Mouse (Mus musculus): ENCODE measurements around the gene Tnr. TPM values are rescaled to one million over a fixed set of nuclear protein-coding genes. Genes with fewer than 3 reads are reported as not detected.

Gene Tnr
- total and polyA plus RNA-seq, 3 experiments: not detected

GRCm38 (mm10) chr1:159596640-159597039 is 73.1 kb downstream of the Tnr start:
- Histone ChIP-seq H3K9me3 (replicated peaks; ENCODE audit: low read length) (no peaks in the 10 kb centered on the region), H3K36me3 (replicated peaks in 1 of 2; ENCODE audit: control insufficient read depth in 1 of 2, insufficient read depth in 1 of 2, low read length in 1 of 2) (no peaks in the 10 kb centered on the region), H3K27ac (ENCODE audit: insufficient read depth, low read depth) (no peak overlapping the region), H3K9ac (ENCODE audit: insufficient read depth, low read depth) (no peak overlapping the region), H3K27me3 (replicated peaks) (peaks cover 89% of the 10 kb centered on the region), H3K4me3 (replicated peaks in 1 of 3; ENCODE audit: low read depth in 2 of 3, low read length in 2 of 3, poor library complexity in 1 of 3) (no peak overlapping the region), H3K4me2 (ENCODE audit: insufficient read depth, low read depth, poor library complexity, severe bottlenecking) (no peak overlapping the region), H3K4me1 (ENCODE audit: control insufficient read depth in 1 of 2, insufficient read depth in 2 of 2) (no peaks in the 10 kb centered on the region), H3K79me2 (replicated peaks; ENCODE audit: control insufficient read depth, extremely low read depth, insufficient read depth, poor library complexity, severe bottlenecking) (no peaks in the 10 kb centered on the region)
- dilution Hi-C loops (cut with MboI; ENCODE audit: extremely low pct_ligation_motif_present, extremely low pct_unique_long_range_greater_than_20kb, low sequenced_read_pairs): no loop called here
- DNase-seq (ENCODE audit: extremely low read depth): no peak
- in situ Hi-C loops (cut with MboI; ENCODE audit: low pct_ligation_motif_present, low pct_unique_long_range_greater_than_20kb, low sequenced_read_pairs): no loop called here
- TF ChIP-seq ELF1 (IDR thresholded peaks at IDR 0.05; ENCODE audit: low read depth, low read length): no peak
- 0 out of 2 replicates have a peak, but pooled peaks have one; percentile 28 for TF ChIP-seq TBP (conservative IDR thresholded peaks at IDR 0.05; ENCODE audit: low read depth, low read length)
- TF ChIP-seq MEF2A (IDR thresholded peaks at IDR 0.05; ENCODE audit: borderline replicate concordance, low read depth, low read length): no peak

GRCm38 (mm10) chr1:159613561-159613960 is 90.0 kb downstream of the Tnr start:
- H3K4me3 ChIP-seq (replicated peaks in 1 of 3; ENCODE audit: low read depth in 2 of 3, low read length in 2 of 3, poor library complexity in 1 of 3): no peak overlapping the region
- in situ Hi-C loops (cut with MboI; ENCODE audit: low pct_ligation_motif_present, low pct_unique_long_range_greater_than_20kb, low sequenced_read_pairs): no loop called here
- TF ChIP-seq MXI1 (IDR thresholded peaks at IDR 0.05; ENCODE audit: low read depth, low read length) (no peak), NRF1 (IDR thresholded peaks at IDR 0.05; ENCODE audit: low read depth, low read length) (no peak), ETS1 (conservative IDR thresholded peaks at IDR 0.05; ENCODE audit: low read depth, low read length) (no peak), SIN3A (IDR thresholded peaks at IDR 0.05; ENCODE audit: low read length) (no peak), PAX5 (IDR thresholded peaks at IDR 0.05; ENCODE audit: low read length) (no peak), MAX (IDR thresholded peaks at IDR 0.05; ENCODE audit: low read length) (no peak), ZMIZ1 (IDR thresholded peaks at IDR 0.05; ENCODE audit: low read depth, low read length) (no peak), IRF4 (IDR thresholded peaks at IDR 0.05; ENCODE audit: low read depth, low read length) (no peak), SMC3 (IDR thresholded peaks at IDR 0.05; ENCODE audit: low read depth, low read length) (no peak), POLR2A (IDR thresholded peaks at IDR 0.05; ENCODE audit: low read depth, low read length) (no peak), USF1 (IDR thresholded peaks at IDR 0.05; ENCODE audit: low read depth, low read length) (no peak), JUN (IDR thresholded peaks at IDR 0.05; ENCODE audit: insufficient read depth, low read depth, low read length) (no peak), JUND (conservative IDR thresholded peaks at IDR 0.05; ENCODE audit: low read depth, low read length) (no peak)
- H3K27ac ChIP-seq (ENCODE audit: insufficient read depth, low read depth): no peak overlapping the region
- no peak overlapping the region for H3K4me2 ChIP-seq (ENCODE audit: insufficient read depth, low read depth, poor library complexity, severe bottlenecking)
- no peaks in the 10 kb centered on the region for H3K79me2 ChIP-seq (replicated peaks; ENCODE audit: control insufficient read depth, extremely low read depth, insufficient read depth, poor library complexity, severe bottlenecking)
- H3K9me3 ChIP-seq (replicated peaks; ENCODE audit: low read length): no peaks in the 10 kb centered on the region
- no peak overlapping the region for H3K9ac ChIP-seq (ENCODE audit: insufficient read depth, low read depth)
- H3K27me3 ChIP-seq (replicated peaks): peaks cover 80% of the 10 kb centered on the region
- no peaks in the 10 kb centered on the region for H3K36me3 ChIP-seq (replicated peaks in 1 of 2; ENCODE audit: control insufficient read depth in 1 of 2, insufficient read depth in 1 of 2, low read length in 1 of 2)
- H3K4me1 ChIP-seq (ENCODE audit: control insufficient read depth in 1 of 2, insufficient read depth in 2 of 2): no peaks in the 10 kb centered on the region
- DNase-seq (ENCODE audit: extremely low read depth): no peak
- dilution Hi-C loops (cut with MboI; ENCODE audit: extremely low pct_ligation_motif_present, extremely low pct_unique_long_range_greater_than_20kb, low sequenced_read_pairs): no loop called here

Measured in CH12.LX (cell line).